Mouse (Mus musculus): ENCODE measurements around the gene Sh3gl3. TPM values are rescaled to one million over a fixed set of nuclear protein-coding genes. Genes with fewer than 3 reads are reported as not detected.
A peak's percentile ranks its signal among the peaks of the same experiment; 100 is the strongest.
"Not testable (repeated sequence)": the region's sequence is repeated elsewhere in the genome, so short reads cannot be mapped to it uniquely, and the experiment has no call there.

Sh3gl3 gene
- polyA plus RNA-seq, 1 experiment: 0.13 TPM

DNA sequence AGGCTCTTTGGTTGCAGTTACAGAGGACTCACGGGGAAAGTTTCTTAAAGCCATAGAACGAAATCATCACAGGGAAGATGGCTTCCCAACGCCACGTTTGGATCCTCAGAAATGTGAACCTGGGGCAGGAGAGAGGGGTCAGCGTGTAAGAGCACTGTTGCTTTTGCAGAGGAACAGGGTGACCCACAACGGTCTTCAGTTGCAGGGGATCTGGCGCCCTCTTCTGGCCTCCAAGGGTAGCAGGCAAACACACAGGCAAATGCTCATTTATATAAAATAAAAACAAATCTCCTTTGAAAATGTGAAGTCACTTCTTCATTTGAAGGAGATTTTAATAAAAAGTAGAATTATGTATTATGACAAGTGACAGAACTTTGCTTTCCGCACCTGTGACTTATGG, 89.5 kb downstream of the Sh3gl3 start:
- WGBS: 31% methylated on average over 8 of the region's 8 CpGs

DNA sequence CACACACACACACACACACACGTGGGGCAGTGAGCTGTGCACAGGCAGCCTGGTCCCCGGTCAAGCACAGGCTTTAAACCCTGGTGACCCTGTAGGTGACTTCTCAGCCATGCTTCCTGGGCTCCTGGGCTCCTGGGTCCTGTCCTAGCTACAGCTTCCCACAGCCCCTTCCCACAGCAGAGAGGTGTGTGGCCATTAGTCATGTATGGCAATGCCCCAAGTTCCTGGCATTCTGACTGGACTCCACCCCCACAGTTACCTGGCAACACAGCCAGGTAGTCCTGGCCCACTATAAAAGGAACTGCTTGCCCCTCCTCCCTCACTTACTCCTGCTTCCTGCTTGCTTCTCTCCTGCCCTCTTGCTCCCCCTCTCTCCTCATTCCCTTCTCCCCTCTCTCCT, 90.5 kb downstream of the Sh3gl3 start:
- WGBS: 90% methylated on average over 2 of the region's 2 CpGs
- Histone ChIP-seq H3K27ac (ENCODE audit: control insufficient read depth, insufficient read depth, low read length) (no peak overlapping the region), H3K36me3 (ENCODE audit: control insufficient read depth, insufficient read depth, low read length) (no peaks in the 10 kb centered on the region), H3K27me3 (ENCODE audit: control insufficient read depth, insufficient read depth, low read length) (no peaks in the 10 kb centered on the region), H3K4me3 (ENCODE audit: control insufficient read depth, insufficient read depth, low read length) (no peak overlapping the region), H3K4me1 (replicated peaks; ENCODE audit: control insufficient read depth, insufficient read depth, low read length) (no peaks in the 10 kb centered on the region)
- no peak for DNase-seq
- TF ChIP-seq CTCF (IDR thresholded peaks at IDR 0.05; ENCODE audit: borderline replicate concordance, control insufficient read depth, extremely low read depth, insufficient read depth, low read length, poor library complexity) (no peak), POLR2A (IDR thresholded peaks at IDR 0.05; ENCODE audit: control insufficient read depth, extremely low read depth, insufficient read depth, low read length, poor library complexity) (no peak)

More for the DNA sequence above, 89.5 kb downstream of the Sh3gl3 start:
- Histone ChIP-seq H3K27ac (ENCODE audit: control insufficient read depth, insufficient read depth, low read length) (no peak overlapping the region), H3K4me3 (ENCODE audit: control insufficient read depth, insufficient read depth, low read length) (no peak overlapping the region), H3K4me1 (replicated peaks; ENCODE audit: control insufficient read depth, insufficient read depth, low read length) (no peaks in the 10 kb centered on the region), H3K36me3 (ENCODE audit: control insufficient read depth, insufficient read depth, low read length) (no peaks in the 10 kb centered on the region), H3K27me3 (ENCODE audit: control insufficient read depth, insufficient read depth, low read length) (no peaks in the 10 kb centered on the region)
- DNase-seq: peak; percentile 65
- peak; percentile 78; the same call in 1 of the 2 replicates for TF ChIP-seq CTCF (IDR thresholded peaks at IDR 0.05; ENCODE audit: borderline replicate concordance, control insufficient read depth, extremely low read depth, insufficient read depth, low read length, poor library complexity)
- TF ChIP-seq POLR2A (IDR thresholded peaks at IDR 0.05; ENCODE audit: control insufficient read depth, extremely low read depth, insufficient read depth, low read length, poor library complexity): no peak

DNA sequence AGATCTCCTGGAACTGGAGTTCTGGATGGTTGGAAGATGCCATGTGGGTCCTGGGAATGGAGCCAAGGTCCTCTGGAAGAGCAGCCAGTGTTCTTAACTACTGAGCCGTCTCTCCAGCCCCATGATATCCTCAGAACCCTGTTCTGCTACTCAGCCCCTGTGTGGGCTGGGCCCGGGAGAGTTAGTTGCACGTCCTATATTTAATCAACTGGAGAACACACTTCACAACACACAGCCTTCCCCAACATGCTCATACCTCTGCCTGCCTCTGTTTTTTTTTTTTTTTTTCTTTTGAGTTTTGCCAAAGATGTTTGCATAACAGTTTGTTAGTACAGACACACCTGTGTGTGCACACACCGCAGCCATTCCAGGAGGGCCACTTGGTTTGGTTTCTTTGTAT, 91.7 kb downstream of the Sh3gl3 start:
- H3K4me3 ChIP-seq (ENCODE audit: control insufficient read depth, insufficient read depth, low read length): no peak overlapping the region
- no peaks in the 10 kb centered on the region for H3K4me1 ChIP-seq (replicated peaks; ENCODE audit: control insufficient read depth, insufficient read depth, low read length)
- 92% methylated on average over 4 of the region's 4 CpGs for WGBS

DNA sequence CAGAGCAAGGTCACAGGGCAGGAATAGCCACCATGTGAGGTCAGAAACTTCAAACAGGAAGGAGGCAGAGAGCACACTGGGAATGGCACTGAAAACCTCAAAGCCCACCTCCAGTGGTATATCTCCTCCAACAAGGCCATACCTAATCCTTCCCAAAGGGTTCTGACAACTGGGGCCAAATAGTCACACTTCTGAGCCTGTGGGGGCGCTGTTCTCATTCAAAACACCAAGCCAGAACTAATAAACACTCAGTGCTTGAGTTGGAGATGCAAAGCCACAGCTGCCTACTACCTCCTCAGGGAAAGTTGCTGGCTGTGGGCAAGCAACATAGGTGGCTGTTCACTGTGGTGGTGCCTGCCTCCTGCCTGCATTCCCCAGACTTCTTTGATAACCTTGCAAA, 96.3 kb downstream of the Sh3gl3 start:
- Histone ChIP-seq H3K4me1 (replicated peaks; ENCODE audit: control insufficient read depth, insufficient read depth, low read length) (no peaks in the 10 kb centered on the region), H3K36me3 (ENCODE audit: control insufficient read depth, insufficient read depth, low read length) (no peaks in the 10 kb centered on the region), H3K27ac (ENCODE audit: control insufficient read depth, insufficient read depth, low read length) (no peak overlapping the region), H3K27me3 (ENCODE audit: control insufficient read depth, insufficient read depth, low read length) (no peaks in the 10 kb centered on the region), H3K4me3 (ENCODE audit: control insufficient read depth, insufficient read depth, low read length) (no peak overlapping the region)
- 45% methylated on average over 1 of the region's 1 CpGs for WGBS
- no peak for DNase-seq
- TF ChIP-seq CTCF (IDR thresholded peaks at IDR 0.05; ENCODE audit: borderline replicate concordance, control insufficient read depth, extremely low read depth, insufficient read depth, low read length, poor library complexity) (no peak), POLR2A (IDR thresholded peaks at IDR 0.05; ENCODE audit: control insufficient read depth, extremely low read depth, insufficient read depth, low read length, poor library complexity) (no peak)

More for the DNA sequence above, 91.7 kb downstream of the Sh3gl3 start:
- no peaks in the 10 kb centered on the region for H3K27me3 ChIP-seq (ENCODE audit: control insufficient read depth, insufficient read depth, low read length)
- no peak for DNase-seq
- H3K27ac ChIP-seq (ENCODE audit: control insufficient read depth, insufficient read depth, low read length): no peak overlapping the region
- no peaks in the 10 kb centered on the region for H3K36me3 ChIP-seq (ENCODE audit: control insufficient read depth, insufficient read depth, low read length)
- TF ChIP-seq POLR2A (IDR thresholded peaks at IDR 0.05; ENCODE audit: control insufficient read depth, extremely low read depth, insufficient read depth, low read length, poor library complexity): no peak
- no peak for TF ChIP-seq CTCF (IDR thresholded peaks at IDR 0.05; ENCODE audit: borderline replicate concordance, control insufficient read depth, extremely low read depth, insufficient read depth, low read length, poor library complexity)

DNA sequence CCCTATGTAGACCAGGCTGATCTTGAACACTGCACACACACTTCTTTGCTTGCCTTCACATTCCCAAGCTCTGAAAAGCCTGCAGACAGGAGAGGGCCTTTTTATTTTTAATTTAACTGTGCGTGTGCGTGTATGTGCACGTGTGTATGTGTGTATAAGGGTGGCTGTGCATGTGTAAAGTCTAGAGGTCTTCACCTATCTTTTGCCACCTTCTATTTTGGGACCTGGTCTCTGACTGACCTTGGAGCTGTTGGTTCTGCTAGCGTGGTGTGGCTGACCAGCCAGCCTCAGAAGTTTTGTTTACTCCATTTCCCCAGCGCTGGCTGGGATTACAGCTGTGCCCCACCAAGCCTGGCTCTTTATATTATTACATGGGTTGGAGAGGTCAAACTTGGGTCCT, 98.1 kb downstream of the Sh3gl3 start:
- Histone ChIP-seq H3K27ac (ENCODE audit: control insufficient read depth, insufficient read depth, low read length) (no peak overlapping the region), H3K36me3 (ENCODE audit: control insufficient read depth, insufficient read depth, low read length) (no peaks in the 10 kb centered on the region), H3K4me1 (replicated peaks; ENCODE audit: control insufficient read depth, insufficient read depth, low read length) (no peaks in the 10 kb centered on the region), H3K4me3 (ENCODE audit: control insufficient read depth, insufficient read depth, low read length) (no peak overlapping the region), H3K27me3 (ENCODE audit: control insufficient read depth, insufficient read depth, low read length) (no peaks in the 10 kb centered on the region)
- no peak for TF ChIP-seq CTCF (IDR thresholded peaks at IDR 0.05; ENCODE audit: borderline replicate concordance, control insufficient read depth, extremely low read depth, insufficient read depth, low read length, poor library complexity)
- no peak for TF ChIP-seq POLR2A (IDR thresholded peaks at IDR 0.05; ENCODE audit: control insufficient read depth, extremely low read depth, insufficient read depth, low read length, poor library complexity)
- DNase-seq: no peak
- WGBS: 92% methylated on average over 5 of the region's 5 CpGs

DNA sequence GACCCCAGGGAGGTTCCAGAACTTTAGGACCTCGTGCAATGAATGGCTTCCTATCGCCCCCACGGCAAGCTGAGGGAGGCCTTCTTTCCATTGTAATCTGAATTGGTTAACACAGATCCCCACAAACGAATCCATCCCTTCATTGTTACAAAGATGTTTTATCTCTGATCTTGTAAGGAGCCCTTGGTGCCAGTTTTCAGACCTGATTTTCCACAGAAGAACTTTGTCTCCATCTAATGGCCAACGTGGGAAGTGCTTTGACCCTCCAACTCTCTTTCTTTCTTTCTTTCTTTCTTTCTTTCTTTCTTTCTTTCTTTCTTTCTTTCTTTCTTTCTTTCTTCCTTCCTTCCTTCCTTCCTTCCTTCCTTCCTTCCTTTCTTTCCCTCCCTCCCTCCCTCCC, 99.2 kb downstream of the Sh3gl3 start:
- not testable (repeated sequence) for H3K4me1 ChIP-seq (replicated peaks; ENCODE audit: control insufficient read depth, insufficient read depth, low read length); H3K4me3 ChIP-seq (ENCODE audit: control insufficient read depth, insufficient read depth, low read length); H3K27ac ChIP-seq (ENCODE audit: control insufficient read depth, insufficient read depth, low read length); H3K27me3 ChIP-seq (ENCODE audit: control insufficient read depth, insufficient read depth, low read length); H3K36me3 ChIP-seq (ENCODE audit: control insufficient read depth, insufficient read depth, low read length)
- 38% methylated on average over 5 of the region's 5 CpGs for WGBS
- peak; percentile 43 for DNase-seq

DNA sequence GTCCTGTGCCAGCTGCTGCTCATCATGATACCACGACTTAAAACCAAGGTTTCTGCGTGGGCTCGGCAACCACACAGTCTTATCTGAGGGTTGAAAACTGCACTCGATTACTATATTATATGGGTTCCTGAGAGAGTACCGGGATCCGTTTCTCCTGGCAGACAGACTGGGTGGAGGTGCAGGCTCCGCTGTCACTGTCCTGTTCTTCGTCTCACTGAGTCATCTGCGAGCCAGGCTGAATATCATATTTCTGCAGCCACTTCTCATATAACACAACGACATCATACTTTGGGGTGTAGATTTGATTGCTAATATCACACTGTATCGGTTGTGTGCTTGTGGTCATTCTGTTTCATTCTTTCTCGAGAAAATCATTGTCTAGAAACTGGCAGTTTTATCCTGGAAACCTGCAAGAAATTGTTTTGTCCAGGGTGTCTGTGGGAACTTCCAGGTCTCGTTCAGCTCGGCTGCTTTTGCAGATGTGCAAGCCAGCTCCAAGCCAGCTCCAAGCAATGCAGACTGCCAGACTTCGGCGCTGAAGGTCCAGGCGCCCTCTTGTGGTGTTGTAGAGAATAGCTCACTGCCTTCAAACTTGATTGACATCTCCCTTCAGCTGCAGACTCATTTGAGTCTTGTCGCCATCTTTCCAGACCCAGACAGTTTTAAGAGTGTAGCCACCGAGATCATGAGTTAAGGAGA, 100.5 kb downstream of the Sh3gl3 start:
- H3K4me3 ChIP-seq (ENCODE audit: control insufficient read depth, insufficient read depth, low read length): no peak overlapping the region
- H3K27me3 ChIP-seq (ENCODE audit: control insufficient read depth, insufficient read depth, low read length): no peaks in the 10 kb centered on the region
- 48% methylated on average over 19 of the region's 19 CpGs for WGBS
- peak; percentile 64; the same call in 1 of the 2 replicates for TF ChIP-seq CTCF (IDR thresholded peaks at IDR 0.05; ENCODE audit: borderline replicate concordance, control insufficient read depth, extremely low read depth, insufficient read depth, low read length, poor library complexity)
- no peak for TF ChIP-seq POLR2A (IDR thresholded peaks at IDR 0.05; ENCODE audit: control insufficient read depth, extremely low read depth, insufficient read depth, low read length, poor library complexity)
- DNase-seq: peak; percentile 38
- H3K4me1 ChIP-seq (replicated peaks; ENCODE audit: control insufficient read depth, insufficient read depth, low read length): no peaks in the 10 kb centered on the region
- H3K27ac ChIP-seq (ENCODE audit: control insufficient read depth, insufficient read depth, low read length): no peak overlapping the region
- no peaks in the 10 kb centered on the region for H3K36me3 ChIP-seq (ENCODE audit: control insufficient read depth, insufficient read depth, low read length)

All from thymus, adult 2 months (tissue).